Mouse (Mus musculus) thymus, postnatal 10 days (tissue): Measurements from ENCODE around the gene Mettl21a.
A peak's percentile ranks its signal among the peaks of the same experiment; 100 is the strongest.
"Not testable (repeated sequence)": the region's sequence is repeated elsewhere in the genome, so short reads cannot be mapped to it uniquely, and the experiment has no call there.

Source experiments
- DNase-seq, 2 experiments: peaks; one replicate each; pipeline ENCODE4 v3.0.0; 2021; ENCODE audit warnings: low spot score in 2 of 2

Mettl21a gene

GRCm38 (mm10) chr1:64616881-64617714, at the start of gene Mettl21a:
Gene Mettl21a (minus strand): TSS chr1:64617242.
- DNase-seq, result peak; percentile 66 to 70

GRCm38 (mm10) chr1:64658876-64659275, 41.8 kb upstream of the Mettl21a start:
- no peak for DNase-seq

GRCm38 (mm10) chr1:64656423-64657129, 39.5 kb upstream of the Mettl21a start:
- DNase-seq, result no peak

GRCm38 (mm10) chr1:64655415-64655814, 38.4 kb upstream of the Mettl21a start:
- DNase-seq, result peak; percentile 22 to 28

- no peak for DNase-seq
Measured at GRCm38 (mm10) chr1:64653701-64654100, 36.7 kb upstream of the Mettl21a start.

- DNase-seq, result no peak
Measured at GRCm38 (mm10) chr1:64649362-64650124, 32.5 kb upstream of the Mettl21a start.

GRCm38 (mm10) chr1:64644513-64644912, 27.5 kb upstream of the Mettl21a start:
- DNase-seq, result no peak

- DNase-seq, result not testable (repeated sequence)
Measured at GRCm38 (mm10) chr1:64642541-64642940, 25.5 kb upstream of the Mettl21a start.

- no peak for DNase-seq
Measured at GRCm38 (mm10) chr1:64641069-64641468, 24.0 kb upstream of the Mettl21a start.

- DNase-seq, result no peak
Measured at GRCm38 (mm10) chr1:64639279-64639678, 22.2 kb upstream of the Mettl21a start.

- DNase-seq, result no peak
Measured at GRCm38 (mm10) chr1:64635624-64636023, 18.6 kb upstream of the Mettl21a start.

GRCm38 (mm10) chr1:64633237-64633636, 16.2 kb upstream of the Mettl21a start:
- no peak for DNase-seq

- DNase-seq, result no peak
Measured at GRCm38 (mm10) chr1:64631526-64631925, 14.5 kb upstream of the Mettl21a start.

- DNase-seq, result no peak
Measured at GRCm38 (mm10) chr1:64625214-64625613, 8.2 kb upstream of the Mettl21a start.

GRCm38 (mm10) chr1:64623558-64624435, 6.8 kb upstream of the Mettl21a start:
- no peak for DNase-seq

- DNase-seq, result no peak
Measured at GRCm38 (mm10) chr1:64621116-64621515, 4.1 kb upstream of the Mettl21a start.

GRCm38 (mm10) chr1:64618226-64618625, 1.2 kb upstream of the Mettl21a start:
- DNase-seq, result no peak

GRCm38 (mm10) chr1:64617715-64617984, 608 bp upstream of the Mettl21a start:
- peak; percentile 52 to 82 for DNase-seq

- DNase-seq, result no peak
Measured at GRCm38 (mm10) chr1:64616531-64616880, 536 bp downstream of the Mettl21a start.

GRCm38 (mm10) chr1:64616076-64616475, 966 bp downstream of the Mettl21a start:
- DNase-seq, result no peak

GRCm38 (mm10) chr1:64615531-64615991, 1.5 kb downstream of the Mettl21a start:
- no peak for DNase-seq
